Comparison of ENCODE assay signal across 8 mouse cellular contexts in the genomic region with DNA sequence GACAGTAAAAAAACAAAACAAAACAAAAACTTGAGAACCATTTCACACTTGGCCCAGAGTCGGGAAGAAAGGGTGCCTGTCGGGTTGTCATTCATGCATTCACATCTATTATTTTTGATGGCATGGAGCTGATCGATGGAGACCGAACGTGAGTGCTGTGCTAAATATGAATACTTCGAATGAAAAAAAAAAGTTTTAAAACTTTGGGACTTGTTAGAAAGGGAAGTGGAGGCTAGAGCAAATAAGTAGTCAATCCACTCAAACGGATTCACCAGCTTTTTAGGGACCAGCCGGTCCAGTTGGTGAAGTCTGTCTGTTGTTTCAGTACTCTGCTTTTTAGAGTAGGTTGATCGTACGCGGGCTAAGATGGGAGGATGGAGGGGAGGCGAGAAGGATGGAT. TPM values are rescaled to one million over a fixed set of nuclear protein-coding genes. Genes with fewer than 3 reads are reported as not detected.
DNase-seq lines count a peak whose midpoint lies in the region; ATAC-seq lines count a peak whose summit lies in the region.

No protein-coding gene starts in this region.

- WGBS in heart, embryonic 16.5 days, result 2% methylated on average over 12 of the region's 12 CpGs
- 1% methylated on average over 12 of the region's 12 CpGs for WGBS in hindbrain, embryonic 13.5 days
- WGBS in midbrain, embryonic 11.5 days, result 1% methylated on average over 12 of the region's 12 CpGs

- peaks cover 69% of the 10 kb centered on the region for H3K27me3 ChIP-seq in heart, embryonic 16.5 days (ENCODE audit: control insufficient read depth, insufficient read depth, low read length)
- H3K27me3 ChIP-seq in hindbrain, embryonic 13.5 days, result peaks cover 80% of the 10 kb centered on the region
- peaks cover 68% of the 10 kb centered on the region for H3K27me3 ChIP-seq in midbrain, embryonic 11.5 days (ENCODE audit: control insufficient read depth, insufficient read depth, low read length)

- intact Hi-C loops in heart, postnatal 14 days (cut with DNase I), result loop anchor here (2.0 kb wide), 1 partner anchor 167 kb away; no protein-coding TSS in a partner anchor

- peak overlapping the region; percentile 67 for H3K4me2 ChIP-seq in heart, embryonic 16.5 days (ENCODE audit: low read depth, low read length)
- peak overlapping the region; percentile 87 for H3K4me2 ChIP-seq in hindbrain, embryonic 13.5 days
- H3K4me2 ChIP-seq in midbrain, embryonic 11.5 days, result peak overlapping the region; percentile 85

- no peaks in the 10 kb centered on the region for H3K36me3 ChIP-seq in heart, embryonic 16.5 days (ENCODE audit: control insufficient read depth, insufficient read depth)
- H3K36me3 ChIP-seq in hindbrain, embryonic 13.5 days, result no peaks in the 10 kb centered on the region
- H3K36me3 ChIP-seq in midbrain, embryonic 11.5 days (ENCODE audit: control insufficient read depth, insufficient read depth, low read length), result no peaks in the 10 kb centered on the region

- H3K4me1 ChIP-seq in heart, embryonic 16.5 days (ENCODE audit: control insufficient read depth, insufficient read depth, low read length), result peaks cover 9% of the 10 kb centered on the region
- peaks cover 14% of the 10 kb centered on the region for H3K4me1 ChIP-seq in hindbrain, embryonic 13.5 days (replicated peaks)
- peaks cover 11% of the 10 kb centered on the region for H3K4me1 ChIP-seq in midbrain, embryonic 11.5 days (ENCODE audit: control insufficient read depth, insufficient read depth, low read length)

- no peak overlapping the region for H3K9ac ChIP-seq in heart, embryonic 16.5 days (ENCODE audit: low read length)
- H3K9ac ChIP-seq in hindbrain, embryonic 13.5 days, result no peak overlapping the region
- no peak overlapping the region for H3K9ac ChIP-seq in midbrain, embryonic 11.5 days (ENCODE audit: low read length)

- ATAC-seq in heart, embryonic 16.5 days (replicated peaks; ENCODE audit: extremely low read depth, insufficient read depth, low FRiP score), result no peak
- no peak for ATAC-seq in hindbrain, embryonic 13.5 days (ENCODE audit: low FRiP score)
- ATAC-seq in midbrain, embryonic 11.5 days (ENCODE audit: low FRiP score), result no peak

- H3K9me3 ChIP-seq in heart, embryonic 16.5 days (replicated peaks; ENCODE audit: control insufficient read depth, low read length), result no peaks in the 10 kb centered on the region
- H3K9me3 ChIP-seq in hindbrain, embryonic 13.5 days, result no peaks in the 10 kb centered on the region
- H3K9me3 ChIP-seq in midbrain, embryonic 11.5 days (ENCODE audit: control insufficient read depth, low read length), result no peaks in the 10 kb centered on the region

- DNase-seq in heart, postnatal 14 days, result no peak
- peak; percentile 26 for DNase-seq in embryo, embryonic 11 days
- DNase-seq in midbrain, embryonic 11.5 days (ENCODE audit: low spot score, missing footprints), result peak; percentile 95
- DNase-seq in MN1 (ENCODE audit: low spot score), result no peak
- DNase-seq in layer of hippocampus, adult 9-10 months (ENCODE audit: low spot score), result no peak
- DNase-seq in left cerebral cortex, adult 9 months (ENCODE audit: low spot score in 2 of 2), result no peak

- H3K4me3 ChIP-seq in heart, embryonic 16.5 days (ENCODE audit: low read length), result peak overlapping the region; percentile 50
- peak overlapping the region; percentile 49 for H3K4me3 ChIP-seq in hindbrain, embryonic 13.5 days
- H3K4me3 ChIP-seq in midbrain, embryonic 11.5 days (ENCODE audit: low read depth, low read length), result peak overlapping the region; percentile 46

- no peak overlapping the region for H3K27ac ChIP-seq in heart, embryonic 16.5 days (ENCODE audit: low read length)
- H3K27ac ChIP-seq in hindbrain, embryonic 13.5 days, result no peak overlapping the region
- no peak overlapping the region for H3K27ac ChIP-seq in midbrain, embryonic 11.5 days (ENCODE audit: low read depth, low read length)

RNA-seq across cellular contexts. Expression of a gene that starts 0.5 kb away (rescaled TPM):
- not detected in 2 replicates for polyA plus RNA-seq in heart, embryonic 16.5 days (2015; fragmentation: Nextera tagmentation; extraction: Ambion mirVana)
- total RNA-seq in heart, postnatal 14 days (2021), result not detected
- not detected in 2 replicates for polyA plus RNA-seq in hindbrain, embryonic 13.5 days (2015; fragmentation: Nextera tagmentation; extraction: Ambion mirVana)
- not detected in 2 replicates for polyA plus RNA-seq in midbrain, embryonic 11.5 days (2014; fragmentation: Nextera tagmentation; extraction: Ambion mirVana)

RNA-seq across cellular contexts. Expression of a gene that starts 37.1 kb away (rescaled TPM):
- not detected in 2 replicates for polyA plus RNA-seq in heart, embryonic 16.5 days (2015; fragmentation: Nextera tagmentation; extraction: Ambion mirVana)
- total RNA-seq in heart, postnatal 14 days (2021), result not detected
- polyA plus RNA-seq in hindbrain, embryonic 13.5 days (2015; fragmentation: Nextera tagmentation; extraction: Ambion mirVana), result not detected in 2 replicates
- polyA plus RNA-seq in midbrain, embryonic 11.5 days (2014; fragmentation: Nextera tagmentation; extraction: Ambion mirVana), result not detected in 2 replicates

Comparison
In these comparisons a context has a peak if more than half of its experiments do, and no peak if none do; other contexts are left out.
1. DNase-seq: peak in embryo, embryonic 11 days (single experiment) and midbrain, embryonic 11.5 days (single experiment); none in heart, postnatal 14 days (0 of 2), MN1 (single experiment), layer of hippocampus, adult 9-10 months (single experiment) and left cerebral cortex, adult 9 months (0 of 2).
2. Peak in every context shown above with its lines, with median percentiles within 50 percentile points of each other: H3K4me2 ChIP-seq and H3K4me3 ChIP-seq.